Comparison of ENCODE assay signal across 20 mouse cellular contexts in genomic region chr10:67651386-67651785, GRCm38 (mm10).
"Had no signal": no experiment of that assay in that cellular context is flagged by ENCODE, and none has a peak within 500 bp of the region (broad histone marks: within the 10 kb centered on the region; RNA-seq: fewer than 3 reads in every experiment).

No protein-coding gene starts in this region.

- H3K36me3 ChIP-seq: limb, embryonic 12.5 days; limb, embryonic 15.5 days; midbrain, embryonic 10.5 days; midbrain, embryonic 13.5 days had no signal

- ATAC-seq: liver, postnatal 0 days; lung, postnatal 0 days; midbrain, embryonic 13.5 days; midbrain, embryonic 16.5 days had no signal

- DNase-seq: kidney, adult 2 months; kidney, postnatal 36 days; layer of hippocampus, postnatal 36 days; liver, postnatal 0 days; lung, embryonic 14.5 days; right cerebral cortex, adult 18-20 months; right cerebral cortex, postnatal 14 days; right cerebral cortex, postnatal 4 days; thymus, adult 2 months; thymus, postnatal 14 days; thymus, postnatal 4 days had no signal

- H3K4me3 ChIP-seq: left cerebral cortex, adult 2 months; limb, embryonic 12.5 days; limb, embryonic 15.5 days; megakaryocyte, embryonic 14.5 days; midbrain, embryonic 10.5 days; midbrain, embryonic 13.5 days had no signal

- H3K4me2 ChIP-seq: limb, embryonic 12.5 days; limb, embryonic 15.5 days; liver, embryonic 11.5 days; lung, embryonic 14.5 days; midbrain, embryonic 13.5 days had no signal

- H3K27me3 ChIP-seq: limb, embryonic 12.5 days; midbrain, embryonic 13.5 days had no signal
